Mouse (Mus musculus) kidney, embryonic 16.5 days (tissue): ENCODE results near the gene Fgfr2. TPM values are rescaled to one million over a fixed set of nuclear protein-coding genes. Genes with fewer than 3 reads are reported as not detected.

Experiments
- ATAC-seq: fragments of 200-750 bp; cut with Nextera tagmentation; 2 replicates; pipeline ENCODE4 v1.8.0; 2017; ENCODE audit warnings: moderate TSS enrichment; ENCODE audit not compliant: low FRiP score, low TSS enrichment
- H3K27ac ChIP-seq: fragments of 300-500 bp; sonication (generic); 2 replicates; pipeline ENCODE4 v1.5.1; 2014; ENCODE audit warnings: low read length
- H3K27me3 ChIP-seq: fragments of 300-500 bp; sonication (generic); 2 replicates; pipeline ENCODE4 v1.6.1; 2014; ENCODE audit warnings: low read length, control low read depth, mixed read lengths; ENCODE audit not compliant: insufficient read depth
- H3K36me3 ChIP-seq: fragments of 300-500 bp; sonication (generic); 2 replicates; pipeline ENCODE4 v1.6.1; 2014; ENCODE audit warnings: low read length, control low read depth, mixed read lengths; ENCODE audit not compliant: insufficient read depth
- H3K4me1 ChIP-seq: fragments of 300-500 bp; sonication (generic); 2 replicates; pipeline ENCODE4 v1.6.1; 2014; ENCODE audit warnings: low read length, control low read depth, mixed read lengths; ENCODE audit not compliant: insufficient read depth
- H3K4me2 ChIP-seq: fragments of 300-500 bp; sonication (generic); replicated peaks from 2 replicates; pipeline ENCODE4 v1.6.1; 2014; ENCODE audit warnings: low read depth, low read length
- H3K4me3 ChIP-seq: fragments of 300-500 bp; sonication (generic); 2 replicates; pipeline ENCODE4 v1.5.1; 2014; ENCODE audit warnings: mild to moderate bottlenecking, low read length
- H3K9ac ChIP-seq: fragments of 300-500 bp; sonication (generic); replicated peaks from 2 replicates; pipeline ENCODE4 v1.6.1; 2014; ENCODE audit warnings: low read length
- H3K9me3 ChIP-seq: fragments of 300-500 bp; sonication (generic); 2 replicates; pipeline ENCODE4 v1.6.1; 2016; ENCODE audit warnings: low read length, control low read depth
- WGBS: fragments of 180-500 bp; shearing (Covaris S2); extraction: QIAGEN DNeasy Blood & Tissue Kit; methylation state at CpG from one replicate; pipeline ENCODE4 v1.1.7; 2014; 5-methylcytosine and 5-hydroxymethylcytosine counted together
- polyA plus RNA-seq: library from polyadenylated mRNA; unstranded; fragments of >200 nt; fragmentation: Nextera tagmentation; extraction: Ambion mirVana; gene quantifications from 2 replicates; pipeline ENCODE4 v1.2.1, GENCODE M21; 2015

The Fgfr2 gene
- polyA plus RNA-seq, 1 experiment from 2014 or later = 118 TPM

DNA sequence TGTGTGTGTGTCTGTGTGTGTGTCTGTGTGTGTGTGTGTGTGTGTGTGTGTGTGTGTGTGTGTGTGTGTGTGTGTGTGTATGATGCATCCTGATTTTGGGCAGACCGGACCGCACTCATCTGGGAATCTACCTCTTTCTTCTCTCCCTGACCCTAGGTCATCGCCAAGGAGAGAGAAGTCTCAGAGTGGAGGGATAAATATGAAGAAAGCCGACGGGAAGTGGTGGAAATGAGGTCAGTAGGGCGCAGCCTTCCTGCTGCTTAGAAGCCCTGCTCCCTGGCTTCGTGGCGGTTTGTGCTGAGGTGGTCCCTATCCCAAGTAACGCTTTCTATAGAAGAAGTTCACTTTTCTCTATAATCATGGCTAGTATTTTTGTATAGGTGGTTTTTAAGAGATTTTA, 2371.5 kb downstream of the Fgfr2 start:
- Histone ChIP-seq H3K27me3 (no peaks in the 10 kb centered on the region), H3K36me3 (peaks cover 31% of the 10 kb centered on the region; the same call in 1 of the 2 replicates), H3K4me2 (no peak overlapping the region), H3K9ac (no peak overlapping the region), H3K9me3 (no peaks in the 10 kb centered on the region), H3K4me3 (no peak overlapping the region), H3K27ac (no peak overlapping the region), H3K4me1 (no peaks in the 10 kb centered on the region)
- 72% methylated on average over 9 of the region's 9 CpGs for WGBS
- ATAC-seq = no peak

DNA sequence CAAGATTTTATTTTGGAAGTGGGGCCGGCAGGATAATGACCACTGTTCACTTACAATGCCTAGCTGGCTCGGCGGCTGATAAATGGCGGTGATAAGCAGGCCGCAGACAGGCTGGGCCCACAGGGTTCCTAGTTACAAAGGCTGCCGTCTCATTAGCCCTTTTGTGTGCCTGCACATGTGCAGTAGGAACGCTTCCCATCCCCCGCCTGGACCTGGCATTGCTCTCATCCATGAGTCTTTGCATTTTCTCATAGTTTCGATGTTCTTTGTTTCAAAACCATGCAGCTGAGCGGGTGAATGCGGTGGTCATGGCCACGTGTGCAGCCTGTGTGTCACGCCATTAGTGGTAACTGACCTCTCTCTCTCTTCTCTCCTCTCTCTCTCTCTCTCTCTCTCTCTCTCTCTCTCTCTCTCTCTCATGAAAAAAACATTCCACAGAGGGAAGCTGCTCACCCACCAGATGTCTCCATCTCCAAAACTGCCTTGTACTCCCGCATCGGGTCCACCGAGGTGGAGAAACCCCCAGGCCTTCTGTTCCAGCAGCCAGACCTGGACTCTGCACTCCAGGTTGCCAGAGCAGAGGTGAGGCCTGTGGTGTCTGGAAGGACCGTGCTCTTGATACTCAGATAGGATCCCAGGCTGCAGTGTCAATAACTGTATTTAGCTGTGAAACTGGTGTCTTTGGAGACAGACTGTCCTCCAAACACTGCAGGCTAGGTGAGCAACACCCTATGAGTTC, 2372.2 kb downstream of the Fgfr2 start:
- no peaks in the 10 kb centered on the region for H3K4me1 ChIP-seq
- H3K4me3 ChIP-seq = no peak overlapping the region
- no peak overlapping the region for H3K4me2 ChIP-seq
- 68% methylated on average over 17 of the region's 17 CpGs for whole genome bisulfite sequencing
- ATAC-seq = no peak
- no peak overlapping the region for H3K9ac ChIP-seq
- H3K36me3 ChIP-seq = peaks cover 36% of the 10 kb centered on the region; the same call in 1 of the 2 replicates
- no peak overlapping the region for H3K27ac ChIP-seq
- no peaks in the 10 kb centered on the region for H3K9me3 ChIP-seq
- no peaks in the 10 kb centered on the region for H3K27me3 ChIP-seq

DNA sequence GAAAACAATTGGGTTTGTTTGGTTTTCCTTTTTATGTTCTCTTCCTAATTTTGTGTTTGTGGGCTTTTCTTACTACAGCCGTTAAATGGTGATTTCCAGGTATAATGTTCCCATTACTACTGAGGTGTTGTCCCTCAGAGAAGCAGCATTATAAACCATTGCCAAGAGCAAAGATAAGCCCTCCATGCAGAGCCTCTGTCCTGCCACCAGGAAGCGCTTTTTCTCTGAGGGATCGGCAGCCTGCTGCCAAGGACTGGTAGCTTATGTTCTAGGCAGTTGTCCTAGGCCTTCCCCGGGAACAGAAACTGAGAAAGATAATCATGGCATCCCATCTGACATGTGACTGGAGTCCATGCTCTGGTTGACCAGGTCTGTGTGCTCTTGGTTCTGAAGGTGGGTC, 2374.0 kb downstream of the Fgfr2 start:
- Histone ChIP-seq H3K4me2 (no peak overlapping the region), H3K4me1 (no peaks in the 10 kb centered on the region), H3K27me3 (no peaks in the 10 kb centered on the region), H3K9me3 (no peaks in the 10 kb centered on the region), H3K36me3 (peaks cover 43% of the 10 kb centered on the region; the same call in 1 of the 2 replicates), H3K9ac (no peak overlapping the region), H3K4me3 (no peak overlapping the region), H3K27ac (no peak overlapping the region)
- no peak for ATAC-seq
- WGBS = 92% methylated on average over 4 of the region's 4 CpGs

DNA sequence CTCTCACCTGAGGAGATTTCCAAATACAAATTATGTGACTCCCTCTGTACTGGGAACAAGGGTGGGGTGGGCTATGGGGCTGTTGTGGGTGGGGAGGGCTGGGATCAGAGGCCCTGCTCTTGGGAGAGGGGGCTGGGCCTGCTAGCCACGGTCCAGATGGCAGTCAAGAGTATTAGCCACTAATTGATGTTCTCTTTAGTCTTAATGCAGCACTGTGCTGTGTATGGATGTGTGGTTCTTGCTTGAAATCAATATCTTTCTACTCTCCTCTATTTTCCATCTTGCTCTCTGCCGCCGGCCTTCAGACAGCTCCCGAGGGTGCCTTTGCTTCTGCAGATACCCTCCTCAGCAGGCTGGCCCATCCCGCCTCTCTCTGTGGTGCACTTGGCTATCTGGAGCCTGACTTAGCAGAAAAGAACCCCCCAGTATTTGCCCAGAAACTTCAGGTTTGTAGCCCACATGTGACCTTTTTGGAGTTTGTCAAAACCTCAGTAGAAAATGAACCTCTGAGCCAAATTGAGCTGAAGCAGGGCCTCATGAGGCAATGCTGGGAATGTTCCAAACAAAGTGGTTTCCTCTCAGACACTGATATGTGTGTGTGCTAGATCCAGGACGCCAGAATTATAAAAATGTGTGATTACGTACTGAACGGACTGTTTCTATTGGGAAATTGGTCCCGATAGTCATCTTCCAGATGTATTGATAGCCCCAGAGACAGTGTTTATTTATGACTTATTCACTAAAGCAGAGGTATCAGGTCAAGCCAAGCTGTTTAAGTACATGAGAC, 2379.7 kb downstream of the Fgfr2 start:
- Histone ChIP-seq H3K27ac (no peak overlapping the region), H3K36me3 (peaks cover 70% of the 10 kb centered on the region), H3K9me3 (no peaks in the 10 kb centered on the region), H3K27me3 (no peaks in the 10 kb centered on the region), H3K4me2 (no peak overlapping the region), H3K9ac (no peak overlapping the region), H3K4me3 (no peak overlapping the region), H3K4me1 (no peaks in the 10 kb centered on the region)
- no peak for ATAC-seq
- WGBS = 84% methylated on average over 9 of the region's 9 CpGs

DNA sequence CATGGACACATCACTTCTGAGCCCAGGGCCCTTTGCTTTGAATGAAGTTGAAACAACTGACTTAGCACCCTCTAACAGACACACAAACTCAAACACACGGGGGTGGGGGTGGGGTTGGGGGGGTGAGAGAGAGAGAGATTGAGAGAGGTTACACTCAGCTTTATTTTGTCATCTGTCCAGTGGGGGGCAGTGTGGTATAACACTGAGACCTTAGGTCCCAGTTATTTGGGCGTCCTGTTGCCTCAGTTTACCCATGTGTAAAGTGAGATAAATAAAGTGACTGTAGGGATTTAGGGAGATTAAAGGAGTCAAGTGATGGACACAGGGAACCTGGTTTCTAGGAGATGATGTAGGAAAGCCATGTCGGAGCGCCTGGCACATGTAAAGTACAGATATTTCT, 2382.1 kb downstream of the Fgfr2 start:
- Histone ChIP-seq H3K36me3 (peaks cover 67% of the 10 kb centered on the region), H3K27me3 (no peaks in the 10 kb centered on the region), H3K4me2 (no peak overlapping the region), H3K4me1 (no peaks in the 10 kb centered on the region), H3K27ac (no peak overlapping the region), H3K4me3 (no peak overlapping the region), H3K9me3 (no peaks in the 10 kb centered on the region), H3K9ac (no peak overlapping the region)
- ATAC-seq = no peak
- WGBS = 85% methylated on average over 4 of the region's 4 CpGs

DNA sequence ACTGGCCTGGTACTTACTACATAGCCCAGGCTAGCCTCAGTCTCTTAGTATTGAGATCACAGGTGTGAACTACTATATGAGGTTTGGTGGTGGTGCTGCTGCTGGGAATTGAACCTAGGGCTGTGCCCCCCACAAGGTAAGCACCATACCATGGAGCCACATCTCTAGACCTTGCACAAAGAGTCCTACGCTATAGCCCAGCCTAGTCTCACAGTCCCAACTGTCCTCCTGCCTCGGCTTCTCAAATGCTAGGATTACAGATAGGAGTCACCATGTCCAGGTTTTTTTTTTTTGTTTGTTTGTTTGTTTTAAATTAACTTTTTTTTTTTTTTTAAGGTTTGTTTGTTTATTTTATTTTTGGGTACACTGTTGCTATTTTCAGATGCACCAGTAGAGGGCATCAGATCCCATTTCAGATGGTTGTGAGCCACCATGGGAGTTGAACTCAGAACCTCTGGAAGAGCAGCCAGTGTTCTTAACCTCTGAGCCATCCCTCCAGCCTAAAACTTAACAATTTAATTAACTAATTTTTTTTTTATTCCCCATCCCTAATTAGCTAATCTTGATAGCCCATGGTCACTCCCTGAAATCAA, 2388.9 kb downstream of the Fgfr2 start:
- H3K36me3 ChIP-seq = peaks cover 38% of the 10 kb centered on the region

DNA sequence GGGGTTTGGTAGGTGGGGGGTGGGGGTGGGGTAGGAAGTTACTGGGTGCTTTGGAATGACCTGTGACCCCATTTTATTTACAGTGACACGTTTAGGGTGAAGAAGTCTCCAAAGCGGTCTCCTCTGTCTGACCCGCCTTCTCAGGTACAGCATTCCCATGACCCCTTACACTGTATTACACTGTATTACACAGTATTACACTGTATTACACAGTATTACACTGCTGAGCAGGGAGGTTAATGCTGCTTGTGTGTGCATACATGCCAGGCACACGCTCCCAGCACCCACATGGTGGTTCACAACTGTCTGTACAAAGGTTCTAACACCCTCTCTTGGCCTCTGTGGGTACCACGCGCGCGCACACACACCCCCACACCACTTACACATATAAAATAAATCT, 2389.7 kb downstream of the Fgfr2 start:
- 0 out of 2 replicates have a peak, but pooled peaks have one; percentile 60 for ATAC-seq
- Histone ChIP-seq H3K4me1 (peaks cover 17% of the 10 kb centered on the region; the same call in 1 of the 2 replicates), H3K4me3 (no peak overlapping the region), H3K9me3 (peaks cover 3% of the 10 kb centered on the region; the same call in 1 of the 2 replicates), H3K4me2 (no peak overlapping the region), H3K27me3 (no peaks in the 10 kb centered on the region), H3K9ac (no peak overlapping the region), H3K36me3 (peaks cover 47% of the 10 kb centered on the region), H3K27ac (peak overlapping the region; percentile 5; the same call in 1 of the 2 replicates)
- 90% methylated on average over 8 of the region's 8 CpGs for WGBS

More for the DNA sequence above, 2388.9 kb downstream of the Fgfr2 start:
- ATAC-seq = 0 out of 2 replicates have a peak, but pooled peaks have one; percentile 56
- Histone ChIP-seq H3K4me1 (peaks cover 17% of the 10 kb centered on the region; the same call in 1 of the 2 replicates), H3K27me3 (no peaks in the 10 kb centered on the region), H3K27ac (no peak overlapping the region), H3K4me3 (no peak overlapping the region), H3K4me2 (no peak overlapping the region), H3K9ac (no peak overlapping the region), H3K9me3 (peaks cover 3% of the 10 kb centered on the region; the same call in 1 of the 2 replicates)
- 95% methylated on average over 2 of the region's 2 CpGs for WGBS

DNA sequence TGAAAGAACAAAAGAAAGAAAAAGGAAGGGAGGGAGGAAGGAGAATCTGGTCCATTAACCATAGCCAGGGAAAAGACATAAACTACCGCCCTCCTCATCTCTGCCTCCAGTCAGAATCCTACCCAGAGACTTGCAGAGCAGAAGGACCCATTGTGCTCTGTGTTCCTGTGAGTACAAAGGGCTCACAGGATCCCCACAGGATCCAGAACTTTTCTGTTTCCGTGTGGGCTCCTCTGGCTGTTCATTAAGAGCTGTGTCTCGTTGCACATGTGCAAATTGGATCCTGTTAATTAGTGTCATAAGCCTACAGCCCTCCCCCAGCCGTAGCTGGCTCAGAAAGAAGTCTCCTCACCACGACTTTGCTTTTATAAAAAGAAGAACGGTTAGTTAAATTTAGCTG, 2390.2 kb downstream of the Fgfr2 start:
- H3K4me3 ChIP-seq = no peak overlapping the region
- no peaks in the 10 kb centered on the region for H3K27me3 ChIP-seq
- 47% methylated on average over 6 of the region's 6 CpGs for WGBS
- no peak overlapping the region for H3K9ac ChIP-seq
- ATAC-seq = no peak
- peak overlapping the region; percentile 5; the same call in 1 of the 2 replicates for H3K27ac ChIP-seq
- no peak overlapping the region for H3K4me2 ChIP-seq
- peaks cover 20% of the 10 kb centered on the region; the same call in 1 of the 2 replicates for H3K4me1 ChIP-seq
- peaks cover 50% of the 10 kb centered on the region for H3K36me3 ChIP-seq
- H3K9me3 ChIP-seq = peaks cover 3% of the 10 kb centered on the region; the same call in 1 of the 2 replicates

DNA sequence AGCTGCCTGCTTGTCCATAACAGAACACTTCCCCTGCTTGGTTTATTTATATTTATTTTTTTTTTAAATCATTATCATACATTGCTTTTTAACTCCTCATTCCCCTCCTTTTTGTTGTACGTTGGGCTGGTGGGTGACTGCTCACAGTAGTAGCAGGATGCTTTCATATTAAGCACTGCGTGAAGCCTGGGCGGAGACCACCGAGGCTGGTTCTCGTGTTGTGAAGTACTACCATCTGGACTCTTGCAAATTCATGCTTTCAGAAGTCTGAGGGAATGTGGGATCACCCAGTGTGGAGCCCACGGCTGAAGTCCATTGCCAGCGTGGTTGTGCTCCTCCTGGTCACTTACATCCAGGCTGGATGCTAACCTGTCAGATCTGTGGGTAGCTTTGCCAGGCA, 2391.4 kb downstream of the Fgfr2 start:
- no peak overlapping the region for H3K4me3 ChIP-seq
- H3K27ac ChIP-seq = no peak overlapping the region
- peaks cover 50% of the 10 kb centered on the region for H3K36me3 ChIP-seq
- 87% methylated on average over 7 of the region's 7 CpGs for WGBS
- H3K27me3 ChIP-seq = no peaks in the 10 kb centered on the region
- H3K4me2 ChIP-seq = no peak overlapping the region
- peaks cover 3% of the 10 kb centered on the region; the same call in 1 of the 2 replicates for H3K9me3 ChIP-seq
- no peak overlapping the region for H3K9ac ChIP-seq
- peaks cover 32% of the 10 kb centered on the region for H3K4me1 ChIP-seq
- ATAC-seq = no peak
